Mouse (Mus musculus) mature B cell (primary cell): ENCODE measurements around the gene D3Ertd254e.
"Not testable (repeated sequence)": the region's sequence is repeated elsewhere in the genome, so short reads cannot be mapped to it uniquely, and the experiment has no call there.

Source experiments
- in situ Hi-C: fragments of 300-500 bp; cut with MboI; formaldehyde crosslinking; loops from 2 replicates; pipeline ENCODE4 v1.14.3; 2019

Gene D3Ertd254e

DNA sequence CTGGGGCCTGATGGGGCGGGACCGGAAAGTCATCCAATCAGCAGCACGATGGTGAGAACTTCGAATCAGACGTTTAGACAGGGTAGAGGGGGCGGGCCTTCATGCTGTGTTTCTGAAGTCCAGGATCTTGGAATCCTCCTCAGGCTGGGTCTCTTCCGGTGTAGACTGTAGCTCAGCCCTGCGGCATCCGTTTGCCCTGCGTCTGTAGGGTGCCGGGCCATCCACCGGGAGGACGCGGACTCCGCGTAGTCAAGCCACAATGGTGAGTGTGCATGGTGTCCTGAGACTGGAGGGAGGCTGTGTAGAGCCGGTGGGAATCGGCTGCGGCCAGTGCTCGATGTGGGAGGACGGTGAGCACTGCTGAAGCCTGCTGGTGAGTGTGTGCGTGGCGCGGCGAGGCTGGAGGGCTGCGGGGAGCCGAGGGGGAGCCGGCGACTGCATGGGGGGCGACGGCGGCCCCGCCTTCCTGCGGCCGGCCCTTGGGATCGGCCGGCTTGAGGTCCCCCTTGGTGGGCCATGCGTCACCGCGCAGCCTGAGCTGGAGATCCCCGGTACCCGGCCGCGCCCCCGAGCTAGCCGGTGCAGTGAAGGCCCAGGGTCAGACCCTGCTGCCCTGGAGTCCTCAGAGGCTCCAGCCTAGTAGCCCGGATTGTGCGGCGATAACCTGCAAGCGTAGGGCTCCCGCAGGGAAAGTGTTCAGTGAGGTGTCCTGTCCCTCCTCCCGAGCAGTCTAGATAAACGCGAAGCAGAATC, at the start of gene D3Ertd254e:
Gene D3Ertd254e, plus strand, starts transcription at position 84 of the 753 bp plus-strand sequence.
- in situ Hi-C loops, result no loop called here

DNA sequence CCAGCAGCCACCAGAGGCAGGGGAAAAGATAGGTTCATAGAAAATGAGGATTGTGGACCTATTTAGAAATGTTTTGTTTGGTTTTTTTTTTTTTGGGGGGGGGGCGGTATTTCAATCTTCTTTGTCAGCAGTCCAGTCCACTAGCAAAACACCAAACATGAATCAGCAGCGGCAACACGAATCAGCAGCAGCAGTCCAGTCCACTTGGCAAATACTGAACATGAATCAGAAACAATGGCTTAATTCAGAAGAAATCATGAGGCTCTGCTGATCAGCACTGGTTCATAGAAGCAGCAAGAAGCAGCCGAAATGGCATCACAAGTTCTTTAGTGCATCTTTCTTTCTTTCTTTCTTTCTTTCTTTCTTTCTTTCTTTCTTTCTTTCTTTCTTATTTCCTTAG, 34.7 kb upstream of the D3Ertd254e start:
- in situ Hi-C loops, result no loop called here

DNA sequence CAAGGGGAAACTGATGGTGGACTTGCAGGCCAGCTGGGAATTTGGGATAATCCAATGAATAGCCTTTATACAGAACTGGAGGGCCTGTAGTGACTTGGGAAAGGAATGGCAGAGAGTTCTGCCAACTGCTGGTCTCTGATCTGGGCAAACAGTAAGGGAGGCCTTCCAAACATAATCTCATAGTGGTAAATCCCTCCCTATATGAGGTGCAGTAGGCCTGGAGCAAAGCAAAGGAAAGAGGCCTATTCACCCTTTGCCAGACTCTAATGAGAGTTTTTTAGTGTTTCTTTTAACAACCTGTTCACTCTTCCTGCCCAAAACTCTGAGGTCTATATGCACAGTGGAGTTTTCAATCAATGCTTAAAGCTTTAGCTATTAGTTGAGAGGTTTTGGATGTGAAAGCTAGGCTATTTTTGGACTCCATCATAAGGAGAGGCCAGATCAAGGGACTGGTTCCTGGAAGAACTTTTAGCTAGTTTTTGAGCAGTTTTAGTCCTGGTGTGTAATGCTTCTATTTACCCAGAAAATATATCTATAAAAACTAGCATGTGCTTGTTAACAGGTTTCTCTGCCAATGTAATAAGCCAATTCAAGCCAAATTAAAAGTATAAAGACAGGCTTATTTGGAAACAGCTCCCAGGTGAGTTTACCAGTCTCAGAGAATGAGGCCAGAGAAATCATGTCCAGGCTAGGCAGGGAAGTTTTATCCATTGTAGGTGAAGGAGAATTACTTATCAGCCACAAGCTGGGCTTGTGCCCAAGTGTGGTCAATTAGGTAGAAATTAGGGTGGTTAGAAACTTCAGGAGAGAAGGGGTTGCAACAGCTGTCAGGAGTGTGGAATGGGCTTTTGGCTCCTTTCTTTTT, 30.9 kb upstream of the D3Ertd254e start:
- in situ Hi-C loops, result no loop called here

DNA sequence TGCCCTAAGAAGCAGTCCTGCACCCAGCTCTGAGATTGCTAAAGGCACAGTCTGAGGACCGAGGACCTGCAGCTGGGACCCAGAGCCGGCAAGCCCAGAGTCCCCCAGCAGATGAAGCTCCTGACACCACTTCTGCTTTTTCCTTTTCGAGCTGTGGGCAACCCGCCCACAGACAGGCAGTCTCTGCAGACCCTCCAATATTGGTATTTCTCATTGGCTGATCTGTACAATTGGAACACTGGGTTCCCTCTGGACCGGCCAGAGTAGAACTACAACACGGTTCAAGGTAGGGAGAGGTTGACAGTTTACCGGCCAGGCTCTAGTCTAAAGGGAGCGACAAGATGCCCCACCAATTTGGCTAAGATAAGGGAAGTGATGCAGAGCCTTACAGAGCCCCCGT, 24.6 kb upstream of the D3Ertd254e start:
- in situ Hi-C loops, result not testable (repeated sequence)

DNA sequence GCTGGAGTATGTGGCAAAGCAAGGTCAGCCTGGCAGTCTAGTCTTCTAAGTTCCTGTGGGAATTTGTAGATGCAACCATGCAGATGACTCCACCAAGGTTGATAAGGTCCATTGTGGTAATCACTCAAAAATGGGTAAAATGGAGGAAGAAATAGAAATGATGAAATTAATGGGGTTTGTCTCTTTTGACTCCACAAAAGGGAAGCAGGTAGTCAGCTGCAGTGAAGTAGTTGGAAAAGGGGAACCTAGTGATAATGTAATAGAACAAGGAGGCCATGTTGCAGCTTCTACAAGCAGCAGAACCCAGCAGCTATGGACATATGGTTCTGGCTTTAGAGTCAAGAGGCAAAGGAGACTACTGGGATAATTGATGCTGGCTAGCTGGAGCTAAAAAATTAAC, 14.7 kb upstream of the D3Ertd254e start:
- in situ Hi-C loops, result no loop called here

DNA sequence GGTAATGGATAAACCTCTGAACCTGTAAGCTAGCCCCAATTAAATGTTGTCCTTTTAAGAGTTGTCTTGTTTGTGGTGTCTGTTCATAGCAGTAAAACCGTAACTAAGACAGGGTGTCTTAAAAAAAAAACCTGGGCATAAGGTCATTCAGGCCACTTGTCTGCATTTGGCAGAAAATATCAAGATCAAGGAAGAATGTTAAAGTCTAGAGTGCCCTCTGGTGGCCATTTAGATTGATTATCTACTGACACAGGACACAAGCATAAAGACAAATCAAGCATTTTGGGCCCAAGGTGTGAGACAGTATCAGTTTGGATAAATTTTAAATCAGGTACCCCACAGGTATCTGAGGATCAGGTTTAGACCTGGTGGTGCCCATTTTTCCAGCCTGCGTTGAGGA, 13.3 kb upstream of the D3Ertd254e start:
- in situ Hi-C loops, result no loop called here

DNA sequence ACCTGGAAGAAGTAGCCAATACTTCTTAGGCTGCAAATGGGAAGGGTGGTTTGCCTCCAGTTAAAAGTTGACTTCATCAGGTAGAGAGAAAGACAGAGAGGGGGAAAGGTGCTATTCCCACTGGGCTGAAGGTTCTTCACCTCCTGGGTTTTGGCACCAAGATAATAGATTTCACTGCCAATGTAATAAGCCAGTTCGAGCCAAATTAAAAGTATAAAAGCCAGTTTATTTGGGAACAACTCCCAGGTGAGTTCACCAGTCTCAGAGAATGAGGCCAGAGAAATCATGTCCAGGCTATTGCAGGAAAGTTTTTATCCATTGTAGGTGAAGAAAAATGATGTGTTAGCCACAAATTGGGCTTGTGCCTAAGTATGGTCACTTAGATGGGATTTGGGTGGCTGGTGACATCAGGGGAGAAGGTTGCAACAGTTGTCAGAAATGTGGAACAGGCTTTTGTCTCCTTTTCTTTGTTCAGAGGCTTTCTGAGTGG, 12.6 kb upstream of the D3Ertd254e start:
- in situ Hi-C loops, result no loop called here

DNA sequence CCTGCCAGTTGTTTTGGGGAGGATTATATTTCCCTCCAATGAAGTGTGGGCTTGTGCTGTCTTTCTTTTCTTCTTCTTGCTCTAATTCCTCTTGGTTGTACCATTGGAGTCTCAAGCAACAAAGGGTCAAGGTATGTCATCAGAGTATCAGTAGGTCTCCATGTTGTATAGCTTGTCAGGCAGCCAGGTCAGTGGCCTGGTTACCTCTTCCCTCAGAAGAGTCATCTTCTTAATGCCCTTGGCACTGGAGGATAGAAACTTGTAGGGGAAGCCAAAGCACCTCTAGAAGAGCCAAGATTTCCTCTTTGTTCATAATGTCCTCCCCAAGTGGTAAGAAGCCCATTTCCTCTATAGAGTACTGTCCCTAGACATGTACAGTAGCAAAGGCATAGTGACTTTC, 11.8 kb upstream of the D3Ertd254e start:
- in situ Hi-C loops, result no loop called here

DNA sequence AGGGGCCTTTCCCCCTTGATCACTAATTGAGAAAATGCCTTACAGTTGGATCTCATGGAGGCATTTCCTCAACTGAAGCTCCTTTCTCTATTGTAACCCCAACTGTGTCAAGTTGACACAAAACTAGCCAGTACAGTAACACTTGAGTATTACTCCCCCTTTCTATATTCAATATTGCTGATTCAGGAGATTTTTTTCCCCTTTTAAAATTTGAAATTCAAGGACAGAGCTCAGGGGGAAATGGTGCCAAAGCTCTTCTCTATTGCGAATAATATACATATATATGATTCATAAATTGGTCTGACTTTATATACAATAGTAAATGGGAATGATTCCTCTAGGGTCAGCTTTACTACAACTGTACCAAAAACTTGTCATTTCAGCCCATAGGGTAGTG, 282 bp upstream of the D3Ertd254e start:
- in situ Hi-C loops, result no loop called here

DNA sequence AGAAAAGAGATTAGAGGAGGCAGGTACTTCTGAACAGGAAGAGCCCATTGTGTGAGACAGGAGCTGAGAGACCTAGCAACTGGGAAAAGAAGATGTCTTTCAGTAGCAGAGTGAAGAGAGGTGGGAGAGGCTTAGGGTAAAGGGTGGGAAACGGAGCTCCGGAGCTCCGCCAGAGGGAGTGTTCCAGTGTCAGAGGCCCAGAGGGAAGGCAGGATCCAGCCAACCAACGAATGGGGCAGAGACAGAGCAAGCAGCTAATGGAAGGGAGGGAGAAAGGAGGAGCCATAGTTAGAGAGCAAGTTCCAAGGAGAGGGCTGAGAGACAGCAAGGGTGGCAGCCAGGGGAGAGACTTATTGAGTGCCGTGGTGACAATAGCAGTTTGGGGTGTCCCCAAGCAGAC, 4.5 kb downstream of the D3Ertd254e start:
- in situ Hi-C loops, result no loop called here

DNA sequence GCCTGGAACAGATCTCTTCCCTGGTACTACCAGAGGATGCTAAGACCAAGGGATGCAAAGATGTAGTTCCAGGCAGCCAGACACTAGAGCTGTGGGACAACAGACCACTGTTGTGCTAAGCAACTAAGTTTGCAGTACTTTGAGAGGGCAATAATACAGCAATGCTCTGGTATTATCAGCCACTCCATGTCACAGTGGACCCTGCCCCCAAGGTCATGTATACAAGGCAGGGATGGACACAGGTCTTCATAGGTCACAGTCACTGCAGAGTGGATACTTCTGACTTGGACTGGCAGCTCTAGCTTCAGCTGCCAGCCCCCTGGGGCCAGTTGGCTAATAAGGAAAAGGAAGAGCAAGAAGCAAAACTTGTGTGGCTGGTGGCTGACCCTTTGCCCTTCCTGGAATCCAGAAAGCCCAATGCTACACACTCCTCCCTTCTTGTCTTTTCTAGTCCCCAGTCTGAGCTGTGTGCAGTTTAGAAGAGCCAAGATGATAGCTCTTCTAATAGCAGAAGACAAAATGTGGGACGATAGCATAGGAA, 19.9 kb downstream of the D3Ertd254e start:
- in situ Hi-C loops, result no loop called here

DNA sequence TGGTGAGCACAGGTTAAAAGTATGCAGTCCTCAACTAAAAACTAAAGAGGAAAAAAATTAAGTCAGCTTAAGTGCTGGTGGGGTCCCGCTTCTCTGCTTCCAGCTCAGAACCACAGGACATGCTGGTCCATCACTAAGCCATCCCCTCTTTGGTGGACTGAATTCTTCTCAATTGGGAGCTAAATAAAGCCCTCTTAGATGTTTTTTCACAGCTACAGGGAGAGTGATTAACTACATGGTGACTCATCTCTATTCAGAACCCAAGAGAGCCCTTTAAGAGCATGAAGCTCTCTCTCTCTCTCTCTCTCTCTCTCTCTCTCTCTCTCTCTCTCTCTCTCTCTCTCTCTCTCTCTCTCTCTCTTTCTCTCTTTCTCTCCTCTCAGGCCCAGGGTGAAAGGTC, 20.5 kb downstream of the D3Ertd254e start:
- in situ Hi-C loops, result no loop called here

DNA sequence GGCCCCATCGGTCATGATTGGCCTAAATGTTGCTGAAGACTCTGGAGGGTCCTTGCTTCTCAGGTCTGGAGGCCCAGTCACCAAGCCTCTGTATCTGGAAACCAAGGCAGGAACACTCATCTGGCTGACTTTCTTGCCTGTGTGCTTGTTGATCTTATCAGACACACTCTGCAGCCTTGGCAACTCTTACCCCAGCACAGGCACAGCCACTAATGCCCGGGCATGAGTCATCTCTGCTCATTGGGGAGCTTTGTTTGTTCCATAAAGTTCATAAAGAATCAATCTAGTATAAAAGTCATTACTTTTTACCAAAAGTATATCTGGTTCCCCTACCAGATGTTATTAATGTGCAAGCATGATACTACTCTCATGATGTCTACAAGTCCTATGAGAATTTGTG, 22.9 kb downstream of the D3Ertd254e start:
- in situ Hi-C loops, result no loop called here

DNA sequence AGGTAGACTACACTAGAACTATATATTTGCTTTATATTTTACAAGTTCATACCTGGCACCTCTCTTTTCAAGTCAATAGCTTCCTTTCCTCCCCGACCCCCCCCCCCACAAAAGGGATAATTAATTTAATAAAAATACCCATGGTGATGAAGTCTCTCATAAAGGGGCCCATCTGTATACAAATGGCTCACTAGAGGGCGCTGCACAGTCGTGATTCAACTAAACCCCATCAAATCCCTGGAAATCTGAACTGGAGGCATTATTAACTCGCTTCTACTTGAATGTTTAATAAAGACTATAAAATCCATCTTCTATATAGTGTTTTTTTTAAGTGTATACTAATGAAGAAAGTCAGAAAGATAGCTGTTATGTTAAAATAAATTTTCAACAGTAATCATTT, 30.7 kb downstream of the D3Ertd254e start:
- in situ Hi-C loops, result no loop called here

DNA sequence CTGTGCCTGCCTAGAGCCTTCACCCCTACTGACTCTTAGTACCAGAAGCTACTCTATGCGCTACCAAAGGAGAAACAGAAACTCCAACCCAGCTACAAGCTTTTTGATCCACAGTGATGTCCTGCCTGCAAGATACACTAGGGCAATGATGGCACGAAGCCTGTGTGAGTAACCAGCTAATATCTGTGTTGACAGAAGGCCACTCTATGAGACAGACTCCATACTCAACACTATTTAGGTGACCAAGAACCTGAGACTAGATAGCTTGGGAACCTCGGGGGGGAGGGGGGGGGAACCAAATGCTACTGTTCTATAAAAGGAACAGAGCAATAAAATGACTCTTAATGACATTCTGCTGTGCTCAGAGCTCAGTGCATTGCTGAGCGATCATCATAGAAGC, 35.7 kb downstream of the D3Ertd254e start:
- in situ Hi-C loops, result no loop called here

DNA sequence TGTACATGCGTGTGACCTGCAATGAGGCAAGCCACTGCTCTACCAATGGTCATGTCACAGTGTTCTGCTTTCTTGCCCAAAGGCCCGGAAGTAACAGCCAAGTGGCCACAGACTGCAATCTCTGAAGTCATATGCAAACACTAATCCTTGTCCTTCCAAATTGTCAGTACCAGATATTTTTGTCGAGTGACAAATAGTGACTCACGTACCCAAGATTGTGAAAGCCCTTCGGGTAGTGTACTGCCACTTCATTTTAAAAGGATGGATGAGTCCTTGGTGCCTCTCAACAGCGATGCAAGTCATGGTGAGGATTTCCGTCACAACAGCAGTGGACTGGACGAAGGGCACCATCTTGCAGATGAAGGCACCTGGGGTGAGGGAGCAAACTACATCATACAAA, 38.4 kb downstream of the D3Ertd254e start:
- in situ Hi-C loops, result no loop called here

DNA sequence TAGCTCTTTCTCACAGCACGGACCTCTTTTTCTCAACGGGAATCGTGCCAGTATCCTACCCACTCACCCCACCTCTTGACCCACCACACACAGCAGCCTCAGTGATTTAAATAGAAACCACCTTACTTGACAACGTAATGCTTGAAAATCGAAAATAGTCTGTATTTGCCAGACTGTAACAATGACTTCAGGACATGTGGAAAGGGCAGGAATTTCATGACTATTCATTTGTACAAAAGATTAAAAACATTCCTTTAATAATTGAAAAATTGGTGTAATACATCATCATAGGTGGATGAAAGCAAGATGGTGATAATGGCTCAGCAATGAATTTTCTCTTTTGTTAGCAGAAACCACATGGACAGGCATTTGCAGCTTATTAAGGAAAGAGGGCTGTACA, 50.3 kb downstream of the D3Ertd254e start:
- in situ Hi-C loops, result no loop called here

DNA sequence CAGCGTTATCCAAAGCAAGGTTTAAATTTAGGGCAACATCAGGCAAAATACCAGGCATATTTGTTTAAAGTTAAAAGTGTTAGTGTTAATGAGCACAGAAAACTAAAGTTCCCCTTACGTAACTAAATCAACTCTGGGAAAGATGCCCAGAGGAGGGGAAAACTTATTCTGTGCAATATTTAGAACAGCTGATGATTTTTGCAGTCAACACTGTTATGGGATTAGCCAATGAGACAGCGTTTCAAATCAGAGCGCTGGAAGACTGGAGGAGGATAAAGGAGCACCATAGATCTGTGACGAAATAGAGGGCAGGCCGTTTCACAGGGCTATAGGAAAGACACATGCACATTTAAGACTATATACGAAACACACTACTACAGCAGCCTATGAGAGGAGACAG, 52.1 kb downstream of the D3Ertd254e start:
- in situ Hi-C loops, result no loop called here

DNA sequence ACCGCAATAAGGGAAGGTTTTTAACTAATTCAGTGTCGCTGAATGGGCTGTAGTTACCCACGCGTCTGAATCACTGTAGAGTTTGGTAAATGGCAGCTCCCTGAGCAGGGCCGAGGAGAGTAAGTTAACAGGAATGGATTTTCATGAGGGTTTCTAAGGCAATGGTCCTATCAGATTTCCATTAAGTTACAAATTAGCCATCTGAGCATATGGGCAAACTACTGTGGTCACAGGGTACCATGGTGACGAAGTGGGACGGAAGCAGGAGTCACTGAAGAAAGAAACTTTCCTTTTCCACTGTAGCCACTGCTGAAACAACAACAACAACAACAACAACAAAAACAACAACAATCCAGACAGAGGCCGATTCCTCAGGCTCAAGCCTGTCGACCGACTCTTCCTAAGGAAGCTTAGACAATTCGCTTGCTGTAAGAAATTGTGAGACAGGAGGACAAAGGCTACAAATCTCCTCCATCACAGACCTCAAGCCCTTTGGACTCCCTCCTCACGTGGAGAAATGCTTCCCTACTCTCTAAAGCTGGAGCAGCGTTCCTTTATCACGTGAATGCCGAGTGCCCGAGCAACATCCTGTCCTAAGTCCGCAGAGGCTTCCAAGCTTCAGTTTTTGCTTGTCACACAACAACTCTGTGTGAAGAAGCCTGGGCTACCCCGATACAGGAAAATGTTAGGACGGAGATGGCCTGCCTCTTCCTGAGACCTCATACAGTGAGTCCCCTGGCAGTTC, 56.9 kb downstream of the D3Ertd254e start:
- in situ Hi-C loops, result no loop called here

DNA sequence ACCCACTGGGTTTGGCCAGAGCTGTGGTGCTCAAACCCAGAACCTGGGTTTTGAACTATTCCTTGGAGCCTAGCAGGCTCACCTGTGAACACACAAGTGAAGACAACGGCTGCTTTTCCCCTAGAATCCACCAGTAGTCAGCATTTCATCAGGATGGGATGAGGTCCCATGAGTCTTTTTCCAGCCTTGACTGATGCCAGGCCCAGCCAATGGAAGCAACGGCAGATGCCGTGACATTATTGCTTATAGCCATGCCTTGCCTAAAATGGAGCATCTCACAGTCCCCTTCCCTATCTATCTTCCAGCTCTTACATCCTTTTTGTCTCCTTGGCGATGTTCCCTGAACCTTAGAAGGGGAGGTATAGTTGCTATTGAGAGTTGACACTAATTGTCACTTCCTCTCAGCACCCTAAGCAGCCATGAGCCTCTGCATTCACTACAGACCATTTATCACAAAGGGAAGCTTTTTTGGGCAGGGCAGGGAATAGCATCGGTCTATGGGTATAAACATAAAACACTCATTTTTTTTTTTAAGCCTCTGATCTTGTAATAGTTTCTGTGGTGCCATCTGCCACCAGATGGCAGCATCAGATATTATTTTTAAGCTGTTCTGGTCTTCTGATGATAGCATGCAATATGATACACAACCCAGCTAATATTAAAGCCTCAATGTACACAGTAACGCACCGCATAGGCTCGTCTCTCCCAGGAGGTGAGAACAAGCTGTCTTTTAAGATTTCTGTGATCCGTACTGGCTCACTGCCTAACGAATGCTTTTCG, 59.1 kb downstream of the D3Ertd254e start:
- in situ Hi-C loops, result no loop called here

DNA sequence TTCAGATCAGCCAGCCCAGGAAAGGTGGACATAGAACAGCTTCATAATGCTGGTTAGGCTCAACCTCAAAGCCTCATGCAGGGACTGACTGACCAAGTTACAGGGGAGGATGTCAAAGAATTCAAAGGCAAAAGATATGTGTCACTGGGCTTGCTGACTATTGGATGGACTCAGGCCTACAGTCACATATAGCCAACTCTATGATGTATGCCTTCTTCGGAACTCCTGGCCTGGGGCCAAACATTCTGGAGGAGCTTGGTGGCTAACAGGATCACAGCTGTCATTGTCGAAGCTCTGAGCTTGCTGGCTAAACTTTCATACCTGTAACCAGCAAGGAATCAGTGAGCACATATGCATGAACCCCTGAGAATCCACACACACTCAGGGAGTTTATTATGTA, 60.1 kb downstream of the D3Ertd254e start:
- in situ Hi-C loops, result no loop called here
